Mouse (Mus musculus) neural tube, embryonic 12.5 days (tissue): ENCODE results near the gene Rab3ip. TPM values are rescaled to one million over a fixed set of nuclear protein-coding genes. Genes with fewer than 3 reads are reported as not detected.

ENCODE experiments used
- ATAC-seq: fragments of 200-750 bp; cut with Nextera tagmentation; 2 replicates; pipeline ENCODE4 v1.8.0; 2017; ENCODE audit warnings: low read depth, mild to moderate bottlenecking, moderate TSS enrichment, moderate library complexity; ENCODE audit not compliant: low FRiP score
- H3K27ac ChIP-seq: fragments of 300-500 bp; sonication (generic); 2 replicates; pipeline ENCODE4 v1.5.1; 2016
- H3K27me3 ChIP-seq: fragments of 300-500 bp; sonication (generic); replicated peaks from 2 replicates; pipeline ENCODE4 v1.6.1; 2016; ENCODE audit warnings: mild to moderate bottlenecking
- H3K36me3 ChIP-seq: fragments of 300-500 bp; sonication (generic); 2 replicates; pipeline ENCODE4 v1.6.1; 2016; ENCODE audit warnings: mild to moderate bottlenecking
- H3K4me1 ChIP-seq: fragments of 300-500 bp; sonication (generic); 2 replicates; pipeline ENCODE4 v1.6.1; 2016
- H3K4me2 ChIP-seq: fragments of 300-500 bp; sonication (generic); replicated peaks from 2 replicates; pipeline ENCODE4 v1.6.1; 2016; ENCODE audit warnings: mild to moderate bottlenecking
- H3K4me3 ChIP-seq: fragments of 300-500 bp; sonication (generic); 2 replicates; pipeline ENCODE4 v1.5.1; 2016
- H3K9ac ChIP-seq: fragments of 300-500 bp; sonication (generic); 2 replicates; pipeline ENCODE4 v1.6.1; 2016; ENCODE audit warnings: mild to moderate bottlenecking
- H3K9me3 ChIP-seq: fragments of 300-500 bp; sonication (generic); 2 replicates; pipeline ENCODE4 v1.6.1; 2016; ENCODE audit warnings: mild to moderate bottlenecking
- WGBS: fragments of 180-500 bp; shearing (Covaris S2); methylation state at CpG from one replicate; pipeline ENCODE4 v1.1.7; 2016; 5-methylcytosine and 5-hydroxymethylcytosine counted together
- polyA plus RNA-seq: library from polyadenylated mRNA; unstranded; fragments of >200 nt; fragmentation: Nextera tagmentation; extraction: Ambion mirVana; gene quantifications from 2 replicates; pipeline ENCODE4 v1.2.1, GENCODE M21; 2016

Gene Rab3ip
- polyA plus RNA-seq, 1 experiment from 2014 or later = 47.9 TPM

GRCm38 (mm10) chr10:116977858-116978257 is 27.3 kb upstream of the Rab3ip start:
- 88% methylated on average over 2 of the region's 2 CpGs for WGBS
- H3K9ac ChIP-seq = no peak overlapping the region
- no peak overlapping the region for H3K27ac ChIP-seq
- H3K27me3 ChIP-seq = no peaks in the 10 kb centered on the region
- no peaks in the 10 kb centered on the region for H3K9me3 ChIP-seq
- H3K4me1 ChIP-seq = no peaks in the 10 kb centered on the region
- H3K36me3 ChIP-seq = no peaks in the 10 kb centered on the region
- no peak overlapping the region for H3K4me3 ChIP-seq
- ATAC-seq = no peak
- no peak overlapping the region for H3K4me2 ChIP-seq

DNA sequence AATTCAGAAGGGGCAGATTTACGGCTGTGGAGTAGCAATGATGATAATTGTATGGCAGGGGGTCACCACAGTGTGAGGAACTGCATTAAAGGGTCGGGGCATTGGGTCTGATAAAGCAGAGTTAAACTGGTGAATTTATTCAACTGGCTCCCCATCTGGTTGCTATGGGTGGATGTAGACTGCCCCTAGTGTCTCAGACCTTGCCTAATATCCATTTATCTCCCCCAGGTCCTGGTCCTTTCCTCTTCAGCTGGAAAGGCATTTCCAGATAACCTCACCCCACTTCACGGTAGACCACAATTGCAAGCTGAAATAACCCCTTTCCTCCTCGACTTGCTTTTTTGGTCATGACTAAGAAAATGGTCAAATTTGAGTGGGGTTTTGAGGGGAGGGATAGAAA is 26.9 kb upstream of the Rab3ip start:
- Histone ChIP-seq H3K4me1 (no peaks in the 10 kb centered on the region), H3K27me3 (no peaks in the 10 kb centered on the region), H3K27ac (no peak overlapping the region), H3K4me2 (no peak overlapping the region), H3K9me3 (no peaks in the 10 kb centered on the region), H3K9ac (no peak overlapping the region), H3K4me3 (no peak overlapping the region), H3K36me3 (no peaks in the 10 kb centered on the region)
- no peak for ATAC-seq
- WGBS = 53% methylated on average over 4 of the region's 4 CpGs

GRCm38 (mm10) chr10:116972509-116972908 is 21.9 kb upstream of the Rab3ip start, which contains the start of gene Gm10271:
Gene Gm10271 (minus strand): TSS chr10:116972609.
- no peak within 1 kb of the TSS for H3K4me3 ChIP-seq
- no peak within 1 kb of the TSS for H3K4me2 ChIP-seq
- H3K4me1 ChIP-seq = no peaks in the 10 kb centered on the region
- ATAC-seq = no peak
- WGBS = 94% methylated on average over 6 of the region's 6 CpGs
- no peaks in the 10 kb centered on the region for H3K36me3 ChIP-seq
- H3K27ac ChIP-seq = no peak within 1 kb of the TSS
- no peak within 1 kb of the TSS for H3K9ac ChIP-seq
- H3K9me3 ChIP-seq = no peaks in the 10 kb centered on the region
- no peaks in the 10 kb centered on the region for H3K27me3 ChIP-seq

DNA sequence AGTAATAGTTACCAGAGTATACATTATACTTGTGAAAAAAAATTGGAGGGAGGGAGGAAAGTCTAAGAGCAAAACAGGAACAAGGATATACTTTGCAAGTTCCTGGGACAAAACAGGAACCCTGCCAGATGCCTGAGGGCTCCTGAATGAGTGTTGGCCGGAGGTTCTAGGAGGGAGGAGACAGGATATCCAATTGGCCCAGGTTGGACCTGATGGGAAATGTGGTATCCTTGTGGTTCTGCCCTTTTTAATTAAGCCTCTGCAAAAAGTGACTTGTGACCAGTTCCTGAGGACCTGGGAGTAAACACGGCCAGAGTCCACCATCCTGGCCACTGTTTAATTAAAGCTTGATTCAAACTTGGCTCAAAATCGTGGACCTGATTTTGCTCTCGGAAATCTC is 18.2 kb upstream of the Rab3ip start:
- H3K36me3 ChIP-seq = no peaks in the 10 kb centered on the region
- WGBS = 89% methylated on average over 4 of the region's 4 CpGs
- H3K27me3 ChIP-seq = no peaks in the 10 kb centered on the region
- H3K9me3 ChIP-seq = no peaks in the 10 kb centered on the region
- no peak for ATAC-seq
- H3K4me2 ChIP-seq = no peak overlapping the region
- H3K4me3 ChIP-seq = no peak overlapping the region
- no peaks in the 10 kb centered on the region for H3K4me1 ChIP-seq
- no peak overlapping the region for H3K9ac ChIP-seq
- no peak overlapping the region for H3K27ac ChIP-seq

DNA sequence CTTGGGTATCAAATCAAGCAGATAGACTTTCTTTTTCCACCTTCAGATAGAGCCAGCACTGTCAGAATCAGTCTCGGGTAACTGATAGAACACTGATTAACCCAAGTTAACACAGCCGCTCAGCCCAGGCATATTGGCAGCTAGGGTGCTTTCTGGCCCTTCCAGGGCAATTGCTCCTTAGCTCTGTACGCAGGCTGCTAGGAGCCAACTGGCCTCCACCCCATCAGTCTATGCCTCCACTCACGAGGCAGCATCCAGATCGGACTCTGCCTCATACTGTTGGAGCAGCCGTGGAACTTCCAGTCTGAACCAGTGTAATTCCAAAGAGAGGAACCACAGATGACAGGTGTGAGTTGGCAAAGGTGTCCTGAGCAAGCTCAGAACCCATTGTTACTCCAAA is 15.5 kb upstream of the Rab3ip start:
- Histone ChIP-seq H3K4me1 (no peaks in the 10 kb centered on the region), H3K27ac (no peak overlapping the region), H3K4me2 (no peak overlapping the region), H3K9me3 (no peaks in the 10 kb centered on the region), H3K4me3 (no peak overlapping the region), H3K36me3 (no peaks in the 10 kb centered on the region), H3K9ac (no peak overlapping the region), H3K27me3 (no peaks in the 10 kb centered on the region)
- no peak for ATAC-seq
- 82% methylated on average over 6 of the region's 6 CpGs for WGBS

- WGBS = 73% methylated on average over 5 of the region's 5 CpGs
Measured at GRCm38 (mm10) chr10:116965297-116965696, 14.7 kb upstream of the Rab3ip start.

DNA sequence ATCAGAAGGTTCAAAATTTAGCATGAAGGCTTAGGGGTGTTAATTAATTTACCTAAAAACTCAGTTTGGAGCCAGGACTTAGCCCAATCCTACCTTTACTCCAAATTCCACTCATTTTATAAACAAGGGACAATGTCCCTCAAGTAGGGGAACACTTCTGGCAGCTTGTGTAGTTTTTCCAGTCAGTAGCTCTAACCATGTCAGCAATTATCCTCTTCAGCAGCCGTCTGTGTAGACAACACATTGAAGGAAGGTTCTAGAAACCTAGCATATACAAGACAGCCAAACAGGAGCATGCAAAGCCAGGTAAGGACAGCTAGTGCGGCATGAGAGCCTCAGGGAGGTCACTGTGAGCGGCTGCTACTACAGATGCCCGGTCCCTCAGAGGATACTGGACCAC is 14.0 kb upstream of the Rab3ip start:
- Histone ChIP-seq H3K27me3 (no peaks in the 10 kb centered on the region), H3K9ac (no peak overlapping the region), H3K4me1 (no peaks in the 10 kb centered on the region), H3K27ac (no peak overlapping the region), H3K9me3 (no peaks in the 10 kb centered on the region), H3K4me2 (no peak overlapping the region), H3K36me3 (no peaks in the 10 kb centered on the region), H3K4me3 (no peak overlapping the region)
- WGBS = 90% methylated on average over 4 of the region's 4 CpGs
- ATAC-seq = no peak

More at GRCm38 (mm10) chr10:116965297-116965696, 14.7 kb upstream of the Rab3ip start:
- Histone ChIP-seq H3K9me3 (no peaks in the 10 kb centered on the region), H3K4me2 (no peak overlapping the region), H3K4me1 (no peaks in the 10 kb centered on the region), H3K36me3 (no peaks in the 10 kb centered on the region), H3K27me3 (no peaks in the 10 kb centered on the region), H3K9ac (no peak overlapping the region), H3K27ac (no peak overlapping the region), H3K4me3 (no peak overlapping the region)
- ATAC-seq = no peak

DNA sequence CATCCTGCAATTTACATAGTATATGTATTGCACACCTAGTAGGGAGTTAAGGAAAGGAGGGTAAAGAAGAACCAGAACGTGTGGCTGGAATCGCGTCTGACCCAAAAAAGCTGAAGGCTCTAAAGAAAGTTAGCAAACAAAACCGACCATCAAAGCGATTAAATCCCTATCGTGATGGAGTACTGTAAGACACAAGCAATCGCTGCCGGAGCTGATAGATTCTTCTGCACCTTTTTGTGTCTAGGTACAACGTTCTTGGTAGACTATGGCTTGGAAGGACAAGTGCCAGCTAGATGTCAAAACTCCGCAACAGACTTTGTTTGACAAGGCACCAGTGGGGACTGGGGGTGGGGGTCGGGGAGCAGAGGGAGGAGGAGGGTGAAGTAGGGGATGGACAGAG is 13.5 kb upstream of the Rab3ip start:
- H3K4me3 ChIP-seq = no peak overlapping the region
- no peak for ATAC-seq
- H3K36me3 ChIP-seq = no peaks in the 10 kb centered on the region
- H3K4me1 ChIP-seq = no peaks in the 10 kb centered on the region
- WGBS = 85% methylated on average over 11 of the region's 11 CpGs
- H3K27ac ChIP-seq = no peak overlapping the region
- no peak overlapping the region for H3K9ac ChIP-seq
- no peaks in the 10 kb centered on the region for H3K27me3 ChIP-seq
- H3K9me3 ChIP-seq = no peaks in the 10 kb centered on the region
- no peak overlapping the region for H3K4me2 ChIP-seq

GRCm38 (mm10) chr10:116962803-116963202 is 12.2 kb upstream of the Rab3ip start:
- H3K27ac ChIP-seq = no peak overlapping the region
- no peaks in the 10 kb centered on the region for H3K4me1 ChIP-seq
- H3K4me2 ChIP-seq = no peak overlapping the region
- ATAC-seq = no peak
- no peaks in the 10 kb centered on the region for H3K27me3 ChIP-seq
- no peaks in the 10 kb centered on the region for H3K36me3 ChIP-seq
- 69% methylated on average over 17 of the region's 17 CpGs for WGBS
- H3K9ac ChIP-seq = no peak overlapping the region
- no peak overlapping the region for H3K4me3 ChIP-seq
- no peaks in the 10 kb centered on the region for H3K9me3 ChIP-seq

DNA sequence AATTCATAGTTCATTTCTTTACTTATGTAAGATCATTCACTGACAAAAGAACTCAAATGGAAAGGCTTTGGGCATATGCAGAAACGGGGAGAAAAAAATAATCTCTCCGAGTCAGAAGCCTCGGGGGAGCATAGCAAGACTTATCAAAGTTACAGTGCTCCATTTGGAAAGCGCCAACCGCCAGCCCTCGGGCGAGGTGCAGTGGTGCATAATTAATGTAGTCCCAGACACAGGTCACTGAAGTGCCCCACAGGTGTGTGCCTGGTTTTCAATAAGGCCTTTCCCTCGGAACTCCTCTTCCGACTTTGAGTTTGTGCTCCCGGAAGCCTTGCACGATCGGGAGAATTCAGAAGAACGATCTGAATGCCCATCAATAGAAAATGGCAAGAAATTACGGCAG is 11.6 kb upstream of the Rab3ip start:
- no peak for ATAC-seq
- Histone ChIP-seq H3K4me2 (no peak overlapping the region), H3K27ac (no peak overlapping the region), H3K36me3 (no peaks in the 10 kb centered on the region), H3K4me3 (no peak overlapping the region), H3K27me3 (no peaks in the 10 kb centered on the region), H3K9ac (no peak overlapping the region), H3K9me3 (no peaks in the 10 kb centered on the region), H3K4me1 (no peaks in the 10 kb centered on the region)
- 87% methylated on average over 14 of the region's 14 CpGs for WGBS

DNA sequence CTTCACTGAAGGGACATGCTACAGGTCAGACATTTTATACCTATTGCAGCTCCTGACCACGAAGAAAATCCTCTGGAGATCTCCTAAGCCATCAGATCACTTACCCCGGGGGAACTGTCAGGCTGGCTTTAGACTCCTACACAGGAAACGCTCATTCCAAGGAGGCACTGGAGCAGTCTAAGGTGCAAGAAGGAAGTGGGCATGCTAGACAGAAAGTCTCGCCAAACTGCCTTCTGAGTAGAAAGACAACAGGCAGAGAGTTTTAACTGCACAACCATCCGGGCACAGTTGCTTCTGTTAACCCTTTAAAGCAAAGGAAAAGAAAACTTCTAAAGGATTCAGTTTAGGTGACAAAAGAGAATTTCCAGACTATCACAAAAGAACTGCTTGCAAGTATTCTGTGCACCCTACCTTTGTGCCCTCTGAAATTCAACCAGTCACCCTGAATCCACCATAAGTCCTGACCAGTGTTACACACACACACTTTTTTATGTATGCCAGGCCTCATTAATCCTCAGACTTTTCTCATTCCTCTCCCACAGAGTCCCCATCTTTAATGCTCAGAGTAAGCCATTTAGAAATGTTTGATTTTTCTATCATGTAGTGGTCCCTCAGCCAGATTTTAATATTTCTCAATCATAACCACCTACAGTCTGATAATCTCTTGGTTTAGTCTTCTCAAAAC is 7.4 kb upstream of the Rab3ip start:
- Histone ChIP-seq H3K27me3 (no peaks in the 10 kb centered on the region), H3K4me2 (no peak overlapping the region), H3K27ac (no peak overlapping the region), H3K36me3 (no peaks in the 10 kb centered on the region), H3K9me3 (no peaks in the 10 kb centered on the region), H3K4me3 (no peak overlapping the region), H3K4me1 (no peaks in the 10 kb centered on the region), H3K9ac (no peak overlapping the region)
- ATAC-seq = no peak
- 70% methylated on average over 5 of the region's 5 CpGs for WGBS

- 91% methylated on average over 11 of the region's 11 CpGs for WGBS
- H3K27ac ChIP-seq = no peak overlapping the region
- H3K4me1 ChIP-seq = no peaks in the 10 kb centered on the region
- H3K9ac ChIP-seq = no peak overlapping the region
- H3K27me3 ChIP-seq = no peaks in the 10 kb centered on the region
- no peaks in the 10 kb centered on the region for H3K9me3 ChIP-seq
- no peak for ATAC-seq
- no peak overlapping the region for H3K4me3 ChIP-seq
- H3K36me3 ChIP-seq = no peaks in the 10 kb centered on the region
- H3K4me2 ChIP-seq = no peak overlapping the region
Measured at GRCm38 (mm10) chr10:116956483-116957158, 6.1 kb upstream of the Rab3ip start.

DNA sequence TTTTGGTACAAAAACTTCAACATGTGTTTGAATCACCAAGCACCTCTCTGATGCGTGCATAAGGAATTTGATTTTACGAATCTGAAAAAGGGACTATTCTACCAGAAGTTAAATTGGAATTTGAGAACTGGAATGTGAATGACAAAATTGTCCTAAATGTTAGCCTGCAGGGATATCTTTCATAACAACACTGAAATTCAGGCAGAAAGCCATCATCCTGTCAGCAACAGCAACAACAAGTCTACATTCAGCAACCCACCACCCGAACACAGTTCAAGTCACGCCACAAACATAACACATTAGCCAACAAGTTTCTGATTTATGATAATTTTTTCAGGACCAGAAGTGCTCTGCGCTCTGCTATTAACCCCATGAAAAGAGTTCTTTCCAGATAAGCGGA is 4.6 kb upstream of the Rab3ip start:
- no peak overlapping the region for H3K9ac ChIP-seq
- no peak for ATAC-seq
- H3K4me2 ChIP-seq = no peak overlapping the region
- no peaks in the 10 kb centered on the region for H3K9me3 ChIP-seq
- H3K27me3 ChIP-seq = no peaks in the 10 kb centered on the region
- no peaks in the 10 kb centered on the region for H3K4me1 ChIP-seq
- H3K4me3 ChIP-seq = no peak overlapping the region
- H3K36me3 ChIP-seq = no peaks in the 10 kb centered on the region
- WGBS = 96% methylated on average over 6 of the region's 6 CpGs
- H3K27ac ChIP-seq = no peak overlapping the region
